Mouse (Mus musculus) liver, postnatal 0 days (tissue): ENCODE data around the gene Mpg. TPM values are rescaled to one million over a fixed set of nuclear protein-coding genes. Genes with fewer than 3 reads are reported as not detected.

Experiments used
- ATAC-seq: fragments of 200-750 bp; cut with Nextera tagmentation; 2 replicates; pipeline ENCODE4 v1.8.0; 2017; ENCODE audit warnings: mild to moderate bottlenecking, moderate library complexity
- DNase-seq: peaks from one replicate; pipeline ENCODE4 v3.0.0-alpha.2; 2016
- H3K27ac ChIP-seq: fragments of 300-500 bp; sonication (generic); 2 replicates; pipeline ENCODE4 v1.5.1; 2014; ENCODE audit warnings: antibody characterized with exemption, moderate library complexity, mild to moderate bottlenecking, low read depth
- H3K27me3 ChIP-seq: fragments of 300-500 bp; sonication (generic); 2 replicates; pipeline ENCODE4 v1.6.1; 2014; ENCODE audit warnings: low read length, control low read depth, mixed read lengths; ENCODE audit not compliant: insufficient read depth
- H3K36me3 ChIP-seq: fragments of 300-500 bp; sonication (generic); replicated peaks from 2 replicates; pipeline ENCODE4 v1.6.1; 2014; ENCODE audit warnings: mild to moderate bottlenecking, control low read depth, low read length, moderate library complexity, mixed read lengths; ENCODE audit not compliant: insufficient read depth
- H3K4me1 ChIP-seq: fragments of 300-500 bp; sonication (generic); 2 replicates; pipeline ENCODE4 v1.6.1; 2014; ENCODE audit warnings: antibody characterized with exemption, mild to moderate bottlenecking, control low read depth; ENCODE audit not compliant: insufficient read depth
- H3K4me2 ChIP-seq: fragments of 300-500 bp; sonication (generic); 2 replicates; pipeline ENCODE4 v1.6.1; 2014; ENCODE audit warnings: low read depth, mild to moderate bottlenecking, low read length, moderate library complexity, mixed read lengths
- H3K4me3 ChIP-seq: fragments of 300-500 bp; sonication (generic); 2 replicates; pipeline ENCODE4 v1.5.1; 2014; ENCODE audit warnings: low read depth, low read length
- H3K9ac ChIP-seq: fragments of 300-500 bp; sonication (generic); replicated peaks from 2 replicates; pipeline ENCODE4 v1.6.1; 2014; ENCODE audit warnings: mild to moderate bottlenecking, moderate library complexity
- H3K9me3 ChIP-seq: fragments of 300-500 bp; sonication (generic); 2 replicates; pipeline ENCODE4 v1.6.1; 2016; ENCODE audit warnings: mild to moderate bottlenecking, control low read depth, low read length, mixed read lengths
- CTCF ChIP-seq: sonication (generic); IDR thresholded peaks from 2 replicates; pipeline ENCODE4 v1.5.1; 2016; ENCODE audit warnings: antibody characterized with exemption, low read depth
- EP300 ChIP-seq: IDR thresholded peaks from 2 replicates; pipeline ENCODE4 v1.6.1; 2016; ENCODE audit warnings: antibody characterized with exemption, low read depth, mild to moderate bottlenecking
- WGBS: fragments of 180-500 bp; shearing (Covaris S2); extraction: QIAGEN DNeasy Blood & Tissue Kit; methylation state at CpG from one replicate; pipeline ENCODE4 v1.1.7; 2014; ENCODE audit not compliant: insufficient replicate concordance; 5-methylcytosine and 5-hydroxymethylcytosine counted together
- polyA plus RNA-seq: library from polyadenylated mRNA; unstranded; fragments of >200 nt; fragmentation: Nextera tagmentation; extraction: Ambion mirVana; gene quantifications from 2 replicates; pipeline ENCODE4 v1.2.1, GENCODE M21; 2015

Gene Mpg
- polyA plus RNA-seq, 1 experiment from 2014 or later: 13.5 TPM

- TF ChIP-seq EP300: no peak
- TF ChIP-seq CTCF: peak; percentile 99
- Histone ChIP-seq H3K27ac (peak overlapping the region; percentile 51), H3K4me2 (peak overlapping the region; percentile 24), H3K27me3 (no peaks in the 10 kb centered on the region), H3K9me3 (no peaks in the 10 kb centered on the region), H3K9ac (no peak overlapping the region; the same call in 1 of the 2 replicates), H3K4me3 (no peak overlapping the region), H3K4me1 (peaks cover 16% of the 10 kb centered on the region), H3K36me3 (peaks cover 80% of the 10 kb centered on the region)
- 64% methylated on average over 5 of the region's 5 CpGs for WGBS
- DNase-seq (peak; percentile 83), ATAC-seq (peak; percentile 78)
These were observed 12.0 kb downstream of the Mpg start for GRCm38 (mm10) chr11:32238093-32238860.

- ATAC-seq (no peak), DNase-seq (no peak)
- Histone ChIP-seq H3K27ac (peak overlapping the region; percentile 94; the same call in 1 of the 2 replicates), H3K4me1 (peaks cover 40% of the 10 kb centered on the region), H3K9ac (peak overlapping the region; percentile 18), H3K36me3 (peaks cover 76% of the 10 kb centered on the region), H3K9me3 (no peaks in the 10 kb centered on the region), H3K4me2 (no peak overlapping the region), H3K4me3 (no peak overlapping the region), H3K27me3 (no peaks in the 10 kb centered on the region)
- TF ChIP-seq CTCF: no peak
- no peak for TF ChIP-seq EP300
These were observed 15.1 kb downstream of the Mpg start for GRCm38 (mm10) chr11:32241391-32241790.

DNA sequence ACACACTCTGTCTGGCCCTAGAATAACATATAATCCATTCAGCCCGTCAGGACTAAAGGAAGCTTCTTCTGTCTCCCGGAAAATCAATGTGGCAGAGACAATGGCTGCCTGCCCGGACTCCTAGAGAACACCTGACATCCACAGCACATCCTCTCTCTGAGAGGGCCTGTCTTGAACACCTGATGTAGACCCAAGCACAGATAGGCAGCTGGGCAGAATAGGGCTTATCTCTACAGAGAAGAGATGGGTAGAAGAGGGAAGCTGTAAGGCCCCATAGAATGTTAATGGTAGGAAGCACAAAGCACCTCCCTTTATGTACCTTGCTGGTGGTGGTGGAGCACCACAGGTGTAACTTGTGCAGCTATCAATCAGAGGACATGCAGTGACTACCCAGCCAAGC is 15.9 kb downstream of the Mpg start:
- H3K4me2 ChIP-seq: no peak overlapping the region
- H3K4me1 ChIP-seq: peaks cover 40% of the 10 kb centered on the region
- DNase-seq (no peak), ATAC-seq (no peak)
- H3K27ac ChIP-seq: peak overlapping the region; percentile 94
- H3K36me3 ChIP-seq: peaks cover 76% of the 10 kb centered on the region
- no peaks in the 10 kb centered on the region for H3K27me3 ChIP-seq
- peak; percentile 37; the same call in 1 of the 2 replicates for TF ChIP-seq EP300
- no peak for TF ChIP-seq CTCF
- 80% methylated on average over 3 of the region's 3 CpGs for WGBS
- no peaks in the 10 kb centered on the region for H3K9me3 ChIP-seq
- peak overlapping the region; percentile 26; the same call in 1 of the 2 replicates for H3K9ac ChIP-seq
- no peak overlapping the region for H3K4me3 ChIP-seq

GRCm38 (mm10) chr11:32243205-32243955 is 17.1 kb downstream of the Mpg start:
- H3K27ac ChIP-seq: peak overlapping the region; percentile 94
- no peak for ATAC-seq
- H3K27me3 ChIP-seq: no peaks in the 10 kb centered on the region
- H3K9ac ChIP-seq: peak overlapping the region; percentile 18; the same call in 1 of the 2 replicates
- H3K9me3 ChIP-seq: no peaks in the 10 kb centered on the region
- H3K36me3 ChIP-seq: peaks cover 75% of the 10 kb centered on the region
- no peak for DNase-seq
- H3K4me2 ChIP-seq: no peak overlapping the region
- WGBS: 79% methylated on average over 7 of the region's 7 CpGs
- no peak overlapping the region for H3K4me3 ChIP-seq
- H3K4me1 ChIP-seq: peaks cover 45% of the 10 kb centered on the region
- TF ChIP-seq EP300: no peak
- TF ChIP-seq CTCF: no peak

DNA sequence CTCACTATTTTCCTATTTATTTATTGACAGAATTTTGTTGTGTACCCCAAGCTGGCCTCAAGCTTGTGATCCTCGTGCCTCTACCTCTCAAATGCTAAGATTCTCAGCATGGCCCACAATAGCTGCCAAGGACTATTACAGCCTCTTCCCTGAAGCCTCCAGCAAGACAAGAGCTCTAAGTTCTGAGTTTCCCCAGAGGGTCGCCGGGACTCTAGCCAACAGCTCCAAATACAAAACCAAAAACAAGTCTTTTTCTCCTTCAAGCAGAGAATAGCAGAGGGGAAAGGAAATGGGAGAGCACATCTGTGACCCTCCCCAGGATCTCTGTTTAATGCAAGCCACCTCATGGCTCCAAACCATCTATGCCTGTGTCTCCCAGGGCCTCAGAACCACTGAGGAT is 17.8 kb downstream of the Mpg start:
- peaks cover 45% of the 10 kb centered on the region for H3K4me1 ChIP-seq
- no peaks in the 10 kb centered on the region for H3K9me3 ChIP-seq
- H3K4me3 ChIP-seq: no peak overlapping the region
- no peak overlapping the region for H3K4me2 ChIP-seq
- TF ChIP-seq EP300 (no peak), CTCF (no peak)
- ATAC-seq (no peak), DNase-seq (no peak)
- peak overlapping the region; percentile 68 for H3K9ac ChIP-seq
- H3K27me3 ChIP-seq: no peaks in the 10 kb centered on the region
- peaks cover 77% of the 10 kb centered on the region for H3K36me3 ChIP-seq
- H3K27ac ChIP-seq: peak overlapping the region; percentile 94
- WGBS: 75% methylated on average over 3 of the region's 3 CpGs

- H3K9me3 ChIP-seq: no peaks in the 10 kb centered on the region
- no peak overlapping the region for H3K4me3 ChIP-seq
- H3K36me3 ChIP-seq: peaks cover 78% of the 10 kb centered on the region
- H3K4me1 ChIP-seq: peaks cover 45% of the 10 kb centered on the region
- peak overlapping the region; percentile 68 for H3K9ac ChIP-seq
- DNase-seq (no peak), ATAC-seq (no peak)
- H3K4me2 ChIP-seq: 0 out of 2 replicates have a peak overlapping the region, but pooled peaks have one; percentile 20
- 89% methylated on average over 1 of the region's 1 CpGs for WGBS
- H3K27me3 ChIP-seq: no peaks in the 10 kb centered on the region
- H3K27ac ChIP-seq: peak overlapping the region; percentile 94
- TF ChIP-seq CTCF (no peak), EP300 (no peak)
These were observed 18.3 kb downstream of the Mpg start for GRCm38 (mm10) chr11:32244617-32245016.
